Mouse (Mus musculus): Measurements from ENCODE around the gene Tmem132e.

- no peak for TF ChIP-seq CTCF (IDR thresholded peaks at IDR 0.05)
- TF ChIP-seq EP300 (IDR thresholded peaks at IDR 0.05), result no peak
Measured at GRCm38 (mm10) chr11:82351039-82351438, 37.7 kb upstream of the Tmem132e start.
